Mouse (Mus musculus): ENCODE data around the gene Il2rb.

Gene Il2rb

DNA sequence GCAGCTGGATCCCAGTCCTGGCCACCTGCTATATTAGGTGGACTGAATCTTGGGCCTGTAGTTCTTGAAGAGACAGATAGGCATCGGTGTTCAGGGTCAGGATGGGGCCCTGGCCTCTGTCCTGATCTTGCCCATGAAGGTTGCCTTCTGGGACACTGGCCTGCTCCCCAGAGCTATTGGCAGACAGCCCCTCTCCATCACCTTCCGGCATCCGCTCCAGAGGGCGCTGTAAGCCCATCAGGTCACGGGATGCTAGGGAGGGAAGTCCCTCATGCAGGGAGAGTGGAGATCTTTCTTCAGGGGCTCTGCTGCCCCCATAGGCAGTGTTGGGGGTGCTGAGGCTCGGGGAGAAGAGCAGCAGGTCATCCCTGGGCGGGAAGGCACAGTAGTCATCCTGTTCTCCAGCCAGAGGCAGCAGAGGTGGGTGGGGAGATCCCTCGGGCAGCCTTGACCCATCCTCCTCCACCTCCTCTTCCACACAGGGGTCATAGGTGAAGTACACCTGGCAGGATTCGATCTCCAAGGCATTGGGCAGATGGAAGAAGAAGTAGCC, 13.5 kb downstream of the Il2rb start:
- DNase-seq (ENCODE audit: low spot score), result no peak

- DNase-seq (ENCODE audit: low spot score), result no peak
Measured at GRCm38 (mm10) chr15:78480991-78481390, 14.1 kb downstream of the Il2rb start.

DNA sequence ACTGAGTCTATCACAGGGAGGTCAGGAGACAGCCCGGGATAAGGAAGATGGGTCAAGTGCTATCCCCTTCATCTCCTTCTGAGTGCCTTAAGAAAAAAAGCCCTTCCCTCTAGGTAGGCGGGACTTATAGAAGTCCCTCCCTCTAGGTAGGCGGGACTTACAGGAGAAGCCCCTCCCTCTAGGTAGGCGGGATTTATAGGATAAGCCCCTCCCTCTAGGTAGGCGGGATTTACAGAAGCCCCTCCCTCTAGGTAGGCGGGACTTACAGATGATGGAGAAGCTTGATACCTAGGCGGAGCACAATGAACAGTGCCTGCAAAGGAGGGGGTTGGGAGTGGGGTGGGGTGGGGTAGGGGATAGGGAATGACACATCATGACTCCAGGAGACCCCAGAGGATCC, 15.0 kb downstream of the Il2rb start:
- no peak for DNase-seq (ENCODE audit: low spot score)

DNA sequence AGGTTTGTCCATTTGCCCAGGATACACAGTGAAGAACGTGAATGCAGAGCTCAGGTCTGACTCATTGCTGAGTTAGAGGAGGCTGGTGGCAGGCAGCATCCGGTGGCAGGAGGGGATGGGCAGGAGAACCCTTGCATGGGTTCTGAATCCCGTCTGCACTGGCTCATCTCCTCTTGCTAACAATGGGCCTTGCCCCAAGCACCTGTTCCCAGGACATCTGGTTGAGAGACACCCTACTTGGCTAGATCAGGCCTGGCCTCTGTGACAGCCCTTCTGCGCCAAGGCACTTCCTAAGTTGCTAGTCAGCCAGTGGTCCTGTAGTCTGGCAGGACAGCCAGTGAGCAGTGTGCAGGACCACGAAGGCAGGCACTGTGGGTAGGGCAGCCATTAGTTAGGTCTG, 15.6 kb downstream of the Il2rb start:
- DNase-seq (ENCODE audit: low spot score), result no peak

GRCm38 (mm10) chr15:78478073-78478472, 17.0 kb downstream of the Il2rb start:
- DNase-seq (ENCODE audit: low spot score), result no peak

GRCm38 (mm10) chr15:78476878-78477277, 18.2 kb downstream of the Il2rb start:
- DNase-seq (ENCODE audit: low spot score), result no peak

DNA sequence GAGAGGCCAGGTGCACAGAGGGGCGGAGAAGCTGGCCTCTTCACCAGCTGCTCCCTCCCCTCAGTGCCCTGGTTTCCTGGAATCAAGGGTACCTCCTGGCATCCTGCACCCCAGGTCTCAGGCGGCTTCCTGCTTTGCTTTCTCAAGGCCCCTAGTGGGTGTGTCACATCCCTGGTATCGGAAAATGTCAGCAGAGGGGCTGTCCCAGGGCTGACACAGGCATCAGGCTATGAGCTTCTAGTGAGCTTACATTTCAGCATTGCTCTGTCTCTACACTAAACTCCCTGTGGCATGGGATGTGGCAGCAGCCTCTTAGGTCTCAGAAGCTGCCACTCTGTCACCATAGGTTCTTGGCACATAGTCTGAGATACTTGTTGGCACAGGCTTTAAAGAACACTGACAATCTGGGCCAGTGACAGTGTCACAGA, 19.5 kb downstream of the Il2rb start:
- DNase-seq (ENCODE audit: low spot score), result no peak

GRCm38 (mm10) chr15:78473442-78473841, 21.6 kb downstream of the Il2rb start:
- no peak for DNase-seq (ENCODE audit: low spot score)

DNA sequence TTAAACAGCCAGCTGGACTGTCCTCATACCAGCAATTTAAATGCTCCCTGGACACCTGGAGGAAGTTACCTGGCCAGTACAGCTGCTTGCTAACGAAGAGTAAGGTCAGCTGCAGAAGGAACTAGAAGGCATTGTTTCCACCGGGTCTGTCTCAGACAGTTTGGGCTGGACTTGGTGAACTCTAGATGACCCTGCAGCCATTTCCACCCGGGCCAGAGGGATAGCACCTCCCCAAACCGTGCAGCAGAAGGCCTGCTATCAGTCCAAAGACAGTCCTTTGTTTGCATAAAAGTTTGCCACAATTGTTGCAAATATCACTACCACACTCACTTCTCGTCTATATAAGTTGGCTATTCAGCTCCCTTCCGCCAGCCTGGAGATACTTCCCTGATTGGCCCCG, 23.2 kb downstream of the Il2rb start:
- no peak for DNase-seq (ENCODE audit: low spot score)

DNA sequence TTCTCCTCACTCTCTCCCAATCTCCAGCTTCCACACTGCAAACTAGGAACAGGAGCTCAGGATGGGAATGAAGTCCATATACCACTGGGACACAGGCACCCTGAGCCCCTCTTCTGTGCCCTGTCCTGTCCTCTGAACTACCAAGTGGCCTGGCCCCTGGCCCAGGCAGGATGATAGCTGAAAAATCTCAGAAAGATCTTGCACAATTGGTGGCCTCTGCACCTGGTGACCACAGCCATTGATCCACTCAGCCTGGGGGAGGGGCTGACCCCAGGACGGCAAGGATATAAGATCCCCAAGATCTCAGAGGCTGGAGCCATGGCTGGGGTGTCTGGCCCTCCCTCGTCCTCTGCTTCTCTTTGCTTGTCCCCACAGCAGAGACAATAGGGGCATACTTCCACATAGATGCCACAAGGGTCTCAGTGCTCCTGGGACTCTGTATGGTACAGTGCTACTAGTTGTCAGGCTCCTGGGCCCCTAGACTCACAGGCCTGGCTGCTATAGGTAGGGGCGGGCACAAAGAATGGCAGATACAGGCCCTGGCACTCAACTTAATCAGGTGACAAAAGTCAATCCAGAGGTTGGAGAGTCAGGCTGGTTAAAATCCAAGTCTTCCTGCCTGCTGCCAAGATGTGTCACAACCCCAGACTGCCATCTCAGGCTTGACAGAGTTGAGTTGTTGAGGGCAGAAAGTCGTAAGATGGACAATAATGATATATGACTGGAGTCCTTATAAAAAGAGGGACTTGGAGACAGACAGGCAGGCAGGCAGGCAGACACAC, 24.4 kb downstream of the Il2rb start:
- peak; percentile 82 for DNase-seq (ENCODE audit: low spot score)

- no peak for DNase-seq (ENCODE audit: low spot score)
Measured at GRCm38 (mm10) chr15:78468379-78468937, 26.6 kb downstream of the Il2rb start, which contains the start of gene Tmprss6. Gene Tmprss6, minus strand, starts transcription at chr15:78468634.

DNA sequence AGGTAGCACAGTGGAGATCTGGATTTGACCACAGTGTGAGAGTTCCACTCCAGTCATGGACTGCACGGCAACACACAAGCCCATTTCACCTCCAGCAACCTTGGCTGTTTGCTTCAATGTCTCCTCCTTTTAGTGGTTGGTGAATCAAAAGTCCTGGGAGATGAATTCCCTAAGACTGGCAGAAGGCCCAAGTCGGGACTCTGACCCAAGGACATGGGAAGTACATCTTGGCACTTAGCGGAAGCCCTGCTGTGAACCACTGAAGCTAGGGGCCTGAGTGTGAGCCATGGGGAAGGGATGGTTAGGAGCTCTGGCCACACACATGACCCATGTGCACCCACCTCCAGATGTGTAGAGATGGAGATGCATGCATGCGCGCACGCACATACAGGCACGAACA, 27.5 kb downstream of the Il2rb start:
- DNase-seq (ENCODE audit: low spot score), result no peak

DNA sequence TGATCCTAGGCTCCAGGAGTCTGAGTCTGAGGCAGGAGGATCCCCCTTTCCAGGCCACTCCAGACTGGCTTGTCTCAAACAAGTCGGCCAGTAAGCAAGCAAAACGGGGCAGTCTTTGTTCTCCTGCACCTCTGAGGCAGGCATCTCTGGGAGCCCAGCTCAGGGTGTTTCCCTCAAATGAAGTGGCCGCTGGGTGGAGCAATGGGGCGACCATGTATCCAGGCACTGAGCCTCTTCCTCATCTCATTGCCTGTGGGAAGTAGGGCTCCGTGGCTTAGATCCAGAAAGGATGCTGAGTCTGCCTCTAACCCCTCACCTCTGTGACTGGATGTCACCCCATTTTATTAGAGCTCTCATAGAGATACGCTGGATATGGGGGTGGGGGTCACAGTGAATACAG, 28.3 kb downstream of the Il2rb start:
- DNase-seq (ENCODE audit: low spot score), result no peak

- no peak for DNase-seq (ENCODE audit: low spot score)
Measured at GRCm38 (mm10) chr15:78462981-78463380, 32.1 kb downstream of the Il2rb start.

DNA sequence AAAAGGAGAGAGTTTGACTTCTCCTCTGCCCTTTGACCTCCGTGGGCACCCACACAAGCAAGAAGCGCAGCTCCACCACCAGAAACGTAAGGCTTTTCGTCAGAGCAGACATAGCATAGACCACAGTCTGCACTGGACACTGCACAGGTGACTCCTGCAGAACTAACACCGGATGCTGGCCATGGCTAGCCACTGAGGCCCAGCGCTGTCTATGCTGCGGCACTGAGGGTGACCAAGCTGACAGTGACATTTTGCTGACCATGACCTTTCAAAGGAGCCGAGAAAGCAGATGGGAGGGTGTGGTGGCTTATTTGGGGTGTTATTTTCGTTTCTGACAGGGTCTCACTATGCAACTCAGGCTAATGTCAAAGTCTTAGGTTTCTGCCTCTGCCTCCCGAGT, 37.9 kb downstream of the Il2rb start:
- DNase-seq (ENCODE audit: low spot score), result no peak

GRCm38 (mm10) chr15:78456051-78456450, 39.0 kb downstream of the Il2rb start:
- DNase-seq (ENCODE audit: low spot score), result no peak

- no peak for DNase-seq (ENCODE audit: low spot score)
Measured at GRCm38 (mm10) chr15:78455168-78455567, 39.9 kb downstream of the Il2rb start.

DNA sequence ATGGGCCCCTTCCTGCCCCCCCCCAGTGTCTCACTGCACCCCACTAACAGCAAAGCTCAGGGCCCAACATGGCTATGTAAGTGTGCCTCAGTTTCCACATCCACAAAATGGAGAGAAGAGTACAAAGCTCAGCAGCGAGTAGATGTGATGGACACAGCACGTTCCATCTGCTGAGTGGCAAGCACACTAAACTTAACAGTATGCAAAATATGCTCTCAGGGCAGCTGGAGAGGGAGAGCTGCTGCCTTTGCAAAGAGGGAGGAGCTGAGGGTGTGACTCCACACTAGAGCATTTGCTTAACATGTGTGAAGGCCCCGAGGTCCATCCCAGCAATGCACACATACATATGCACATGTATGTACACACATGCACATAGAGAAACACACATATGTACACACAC, 42.1 kb downstream of the Il2rb start:
- no peak for DNase-seq (ENCODE audit: low spot score)

DNA sequence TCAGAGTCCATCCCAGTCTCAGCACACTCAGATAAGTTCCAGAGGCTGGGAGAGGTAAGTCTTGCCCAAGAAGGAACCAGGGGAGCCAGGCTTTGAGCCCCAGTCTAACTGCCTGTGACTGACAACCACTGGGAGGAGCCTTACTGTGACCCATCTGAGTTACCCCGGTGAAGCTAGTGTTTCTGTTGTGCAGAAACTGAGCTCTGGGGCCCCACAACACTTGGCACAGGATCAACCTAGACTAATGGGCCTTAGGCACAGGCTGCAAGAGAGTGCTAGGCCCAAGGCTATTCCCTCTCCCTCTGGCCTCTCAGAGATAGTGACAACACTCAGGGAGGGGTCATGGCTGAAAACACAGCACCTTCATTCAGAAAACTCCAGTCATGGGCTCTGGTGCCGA, 43.9 kb downstream of the Il2rb start:
- peak; percentile 26 for DNase-seq (ENCODE audit: low spot score)

DNA sequence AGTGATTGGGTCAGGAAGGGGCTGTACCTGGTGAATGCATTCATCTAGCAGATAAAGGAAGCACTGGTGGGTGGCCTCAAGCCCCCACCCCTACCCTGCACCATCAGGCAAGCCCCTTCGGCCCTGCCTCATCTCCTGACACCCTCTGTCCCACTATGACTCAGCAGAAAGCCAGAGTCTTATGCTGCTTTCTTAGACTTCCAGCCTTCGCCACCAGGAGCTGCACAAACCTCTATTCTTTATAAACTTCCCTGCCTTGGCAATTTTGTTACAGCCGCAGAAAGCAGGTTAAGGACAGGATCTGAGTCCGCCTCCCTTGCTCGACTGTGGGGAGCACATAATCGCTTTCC, 44.7 kb downstream of the Il2rb start:
- DNase-seq (ENCODE audit: low spot score), result peak; percentile 42

DNA sequence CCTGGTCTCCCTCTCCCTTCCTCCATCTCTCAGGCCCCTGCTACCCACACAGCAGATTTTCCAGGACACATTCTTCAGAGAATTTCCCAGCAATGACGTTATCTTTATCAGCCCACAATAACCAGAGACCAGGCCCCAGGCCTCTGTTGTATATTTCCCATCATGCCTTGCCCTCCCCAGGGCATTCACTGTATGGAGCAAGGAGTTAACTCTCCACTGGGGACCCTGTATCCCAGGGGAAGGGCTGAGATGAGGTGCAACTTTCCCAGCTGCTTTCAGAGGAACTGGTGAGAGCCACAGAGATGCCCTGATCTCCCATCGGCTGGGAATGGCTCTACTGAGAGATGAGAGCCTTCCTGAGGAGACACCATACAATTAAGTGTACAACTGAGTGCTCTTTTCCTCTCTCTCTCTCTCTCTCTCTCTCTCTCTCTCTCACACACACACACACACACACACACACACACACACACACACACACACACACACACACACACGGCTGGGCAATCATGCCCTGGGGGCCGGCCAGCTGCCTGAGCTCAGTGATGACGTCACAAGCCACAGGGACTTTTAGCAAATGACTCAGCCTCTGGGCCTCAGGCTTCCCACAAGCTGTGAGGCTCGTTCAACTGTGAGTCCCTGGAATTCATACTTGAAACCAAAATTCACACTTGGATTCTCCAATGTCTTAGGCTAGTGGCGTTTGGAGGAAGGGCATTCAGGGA, 45.2 kb downstream of the Il2rb start:
- peak; percentile 83 for DNase-seq (ENCODE audit: low spot score)

DNA sequence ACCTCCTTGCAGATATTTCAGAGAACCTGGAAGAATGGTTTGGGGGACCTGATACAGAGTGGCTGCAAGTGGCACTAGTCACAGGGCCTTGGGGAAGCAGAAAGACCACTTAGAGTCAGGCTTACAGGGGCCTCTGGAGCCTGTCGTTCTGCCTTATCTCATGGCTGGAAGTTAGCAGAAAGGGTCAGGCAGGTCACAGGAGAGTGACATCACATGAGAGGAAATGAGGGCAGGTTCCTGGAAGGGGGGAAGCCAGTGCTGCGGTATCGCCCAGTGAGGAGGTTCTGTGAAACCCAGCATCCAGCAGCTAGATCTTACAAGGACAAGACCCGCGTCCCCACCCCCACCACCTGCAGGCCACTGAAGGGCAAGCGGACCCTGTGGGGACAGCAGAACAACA, 45.9 kb downstream of the Il2rb start:
- DNase-seq (ENCODE audit: low spot score), result no peak

Measured in adipocyte (in vitro differentiated cells).